Mouse (Mus musculus): ENCODE measurements around the gene Fads6.

Gene Fads6

GRCm38 (mm10) chr11:115289885-115290284, 7.6 kb downstream of the Fads6 start:
- no peak for DNase-seq (ENCODE audit: low read depth, low spot score)
- Histone ChIP-seq H3K27me3 (ENCODE audit: control insufficient read depth, insufficient read depth, low read length, poor library complexity, severe bottlenecking) (no peaks in the 10 kb centered on the region), H3K36me3 (ENCODE audit: control insufficient read depth, insufficient read depth, low read length, poor library complexity, severe bottlenecking) (no peaks in the 10 kb centered on the region)

GRCm38 (mm10) chr11:115288305-115288704, 9.2 kb downstream of the Fads6 start:
- no peaks in the 10 kb centered on the region for H3K36me3 ChIP-seq (ENCODE audit: control insufficient read depth, insufficient read depth, low read length, poor library complexity, severe bottlenecking)
- no peak for DNase-seq (ENCODE audit: low read depth, low spot score)
- no peaks in the 10 kb centered on the region for H3K27me3 ChIP-seq (ENCODE audit: control insufficient read depth, insufficient read depth, low read length, poor library complexity, severe bottlenecking)

GRCm38 (mm10) chr11:115287386-115287785, 10.1 kb downstream of the Fads6 start:
- no peak for DNase-seq (ENCODE audit: low read depth, low spot score)
- Histone ChIP-seq H3K27me3 (ENCODE audit: control insufficient read depth, insufficient read depth, low read length, poor library complexity, severe bottlenecking) (no peaks in the 10 kb centered on the region), H3K36me3 (ENCODE audit: control insufficient read depth, insufficient read depth, low read length, poor library complexity, severe bottlenecking) (no peaks in the 10 kb centered on the region)

- no peak for DNase-seq (ENCODE audit: low read depth, low spot score)
- no peaks in the 10 kb centered on the region for H3K36me3 ChIP-seq (ENCODE audit: control insufficient read depth, insufficient read depth, low read length, poor library complexity, severe bottlenecking)
These were observed 11.1 kb downstream of the Fads6 start for GRCm38 (mm10) chr11:115286201-115286993.

GRCm38 (mm10) chr11:115285282-115285681, 12.2 kb downstream of the Fads6 start:
- no peak for DNase-seq (ENCODE audit: low read depth, low spot score)
- H3K27me3 ChIP-seq (ENCODE audit: control insufficient read depth, insufficient read depth, low read length, poor library complexity, severe bottlenecking): no peaks in the 10 kb centered on the region
- no peaks in the 10 kb centered on the region for H3K36me3 ChIP-seq (ENCODE audit: control insufficient read depth, insufficient read depth, low read length, poor library complexity, severe bottlenecking)

More at GRCm38 (mm10) chr11:115286201-115286993, 11.1 kb downstream of the Fads6 start:
- H3K27me3 ChIP-seq (ENCODE audit: control insufficient read depth, insufficient read depth, low read length, poor library complexity, severe bottlenecking): no peaks in the 10 kb centered on the region

GRCm38 (mm10) chr11:115283891-115284620, 13.4 kb downstream of the Fads6 start:
- Histone ChIP-seq H3K27me3 (ENCODE audit: control insufficient read depth, insufficient read depth, low read length, poor library complexity, severe bottlenecking) (no peaks in the 10 kb centered on the region), H3K36me3 (ENCODE audit: control insufficient read depth, insufficient read depth, low read length, poor library complexity, severe bottlenecking) (no peaks in the 10 kb centered on the region)
- no peak for DNase-seq (ENCODE audit: low read depth, low spot score)

GRCm38 (mm10) chr11:115283486-115283765, 14.0 kb downstream of the Fads6 start:
- DNase-seq (ENCODE audit: low read depth, low spot score): no peak
- Histone ChIP-seq H3K27me3 (ENCODE audit: control insufficient read depth, insufficient read depth, low read length, poor library complexity, severe bottlenecking) (no peaks in the 10 kb centered on the region), H3K36me3 (ENCODE audit: control insufficient read depth, insufficient read depth, low read length, poor library complexity, severe bottlenecking) (no peaks in the 10 kb centered on the region)

- no peaks in the 10 kb centered on the region for H3K27me3 ChIP-seq (ENCODE audit: control insufficient read depth, insufficient read depth, low read length, poor library complexity, severe bottlenecking)
- H3K36me3 ChIP-seq (ENCODE audit: control insufficient read depth, insufficient read depth, low read length, poor library complexity, severe bottlenecking): no peaks in the 10 kb centered on the region
- no peak for DNase-seq (ENCODE audit: low read depth, low spot score)
These were observed 14.6 kb downstream of the Fads6 start for GRCm38 (mm10) chr11:115282723-115283485.

GRCm38 (mm10) chr11:115282295-115282694, 15.2 kb downstream of the Fads6 start:
- Histone ChIP-seq H3K27me3 (ENCODE audit: control insufficient read depth, insufficient read depth, low read length, poor library complexity, severe bottlenecking) (no peaks in the 10 kb centered on the region), H3K36me3 (ENCODE audit: control insufficient read depth, insufficient read depth, low read length, poor library complexity, severe bottlenecking) (no peaks in the 10 kb centered on the region)
- DNase-seq (ENCODE audit: low read depth, low spot score): no peak

- DNase-seq (ENCODE audit: low read depth, low spot score): peak; percentile 26
- H3K27me3 ChIP-seq (ENCODE audit: control insufficient read depth, insufficient read depth, low read length, poor library complexity, severe bottlenecking): no peaks in the 10 kb centered on the region
These were observed 17.7 kb downstream of the Fads6 start for GRCm38 (mm10) chr11:115279726-115280125.

GRCm38 (mm10) chr11:115278176-115278575, 19.3 kb downstream of the Fads6 start:
- Histone ChIP-seq H3K36me3 (ENCODE audit: control insufficient read depth, insufficient read depth, low read length, poor library complexity, severe bottlenecking) (no peaks in the 10 kb centered on the region), H3K27me3 (ENCODE audit: control insufficient read depth, insufficient read depth, low read length, poor library complexity, severe bottlenecking) (no peaks in the 10 kb centered on the region)
- DNase-seq (ENCODE audit: low read depth, low spot score): no peak

More at GRCm38 (mm10) chr11:115279726-115280125, 17.7 kb downstream of the Fads6 start:
- H3K36me3 ChIP-seq (ENCODE audit: control insufficient read depth, insufficient read depth, low read length, poor library complexity, severe bottlenecking): no peaks in the 10 kb centered on the region

GRCm38 (mm10) chr11:115277604-115277975, 19.9 kb downstream of the Fads6 start:
- DNase-seq (ENCODE audit: low read depth, low spot score): no peak
- Histone ChIP-seq H3K36me3 (ENCODE audit: control insufficient read depth, insufficient read depth, low read length, poor library complexity, severe bottlenecking) (no peaks in the 10 kb centered on the region), H3K27me3 (ENCODE audit: control insufficient read depth, insufficient read depth, low read length, poor library complexity, severe bottlenecking) (no peaks in the 10 kb centered on the region)

GRCm38 (mm10) chr11:115276780-115277603, 20.5 kb downstream of the Fads6 start, which contains the start of gene Fdxr:
TSS of gene Fdxr (minus strand) at chr11:115277050.
- DNase-seq (ENCODE audit: low read depth, low spot score): peak; percentile 100

GRCm38 (mm10) chr11:115275954-115276353, 21.5 kb downstream of the Fads6 start:
- DNase-seq (ENCODE audit: low read depth, low spot score): no peak
- H3K36me3 ChIP-seq (ENCODE audit: control insufficient read depth, insufficient read depth, low read length, poor library complexity, severe bottlenecking): peaks cover 2% of the 10 kb centered on the region; the same call in 1 of the 2 replicates
- H3K27me3 ChIP-seq (ENCODE audit: control insufficient read depth, insufficient read depth, low read length, poor library complexity, severe bottlenecking): no peaks in the 10 kb centered on the region

More at GRCm38 (mm10) chr11:115276780-115277603, 20.5 kb downstream of the Fads6 start, which contains the start of gene Fdxr:
- H3K27me3 ChIP-seq (ENCODE audit: control insufficient read depth, insufficient read depth, low read length, poor library complexity, severe bottlenecking): no peaks in the 10 kb centered on the region
- no peaks in the 10 kb centered on the region for H3K36me3 ChIP-seq (ENCODE audit: control insufficient read depth, insufficient read depth, low read length, poor library complexity, severe bottlenecking)
